Mouse (Mus musculus) heart, embryonic 15.5 days (tissue): ENCODE data around the gene Tmem191c. TPM values are rescaled to one million over a fixed set of nuclear protein-coding genes. Genes with fewer than 3 reads are reported as not detected.
"Not testable (repeated sequence)": the region's sequence is repeated elsewhere in the genome, so short reads cannot be mapped to it uniquely, and the experiment has no call there.

Experiments used
- ATAC-seq: fragments of 200-750 bp; cut with Nextera tagmentation; replicated peaks from 2 replicates; pipeline ENCODE4 v1.8.0; 2017; ENCODE audit warnings: low read depth, moderate TSS enrichment; ENCODE audit not compliant: insufficient number of reproducible peaks, insufficient read depth, low FRiP score
- H3K27ac ChIP-seq: fragments of 300-500 bp; sonication (generic); 2 replicates; pipeline ENCODE4 v1.5.1; 2015; ENCODE audit warnings: mild to moderate bottlenecking, inconsistent platforms
- H3K27me3 ChIP-seq: fragments of 300-500 bp; sonication (generic); 2 replicates; pipeline ENCODE4 v1.6.1; 2015; ENCODE audit warnings: inconsistent platforms
- H3K36me3 ChIP-seq: fragments of 300-500 bp; sonication (generic); 2 replicates; pipeline ENCODE4 v1.6.1; 2015; ENCODE audit warnings: mild to moderate bottlenecking, inconsistent platforms
- H3K4me1 ChIP-seq: fragments of 300-500 bp; sonication (generic); replicated peaks from 2 replicates; pipeline ENCODE4 v1.6.1; 2015; ENCODE audit warnings: inconsistent platforms
- H3K4me2 ChIP-seq: fragments of 300-500 bp; sonication (generic); 2 replicates; pipeline ENCODE4 v1.6.1; 2015; ENCODE audit warnings: inconsistent platforms, mild to moderate bottlenecking, moderate library complexity
- H3K4me3 ChIP-seq: fragments of 300-500 bp; sonication (generic); 2 replicates; pipeline ENCODE4 v1.5.1; 2015; ENCODE audit warnings: mild to moderate bottlenecking, inconsistent platforms
- H3K9ac ChIP-seq: fragments of 300-500 bp; sonication (generic); 2 replicates; pipeline ENCODE4 v1.6.1; 2015; ENCODE audit warnings: mild to moderate bottlenecking, inconsistent platforms
- H3K9me3 ChIP-seq: fragments of 300-500 bp; sonication (generic); replicated peaks from 2 replicates; pipeline ENCODE4 v1.6.1; 2016; ENCODE audit warnings: inconsistent platforms
- WGBS: fragments of 180-500 bp; shearing (Covaris S2); methylation state at CpG from one replicate; pipeline ENCODE4 v1.1.7; 2015; ENCODE audit warnings: mixed read lengths; 5-methylcytosine and 5-hydroxymethylcytosine counted together
- polyA plus RNA-seq: library from polyadenylated mRNA; unstranded; fragments of >200 nt; fragmentation: Nextera tagmentation; extraction: Ambion mirVana; gene quantifications from 2 replicates; pipeline ENCODE4 v1.2.1, GENCODE M21; 2015

Gene Tmem191c
- polyA plus RNA-seq: 9.2 and 11.6 TPM in 2 replicates

GRCm38 (mm10) chr16:17275721-17276120 is at the start of gene Tmem191c:
Tmem191c (plus strand) TSS chr16:17276077.
- Histone ChIP-seq H3K9me3 (0 out of 2 replicates have a peak, but pooled peaks cover 4% of the 10 kb centered on the region), H3K27ac (peak within 1 kb of the TSS; percentile 62), H3K4me2 (peak within 1 kb of the TSS; percentile 99), H3K4me1 (peaks cover 21% of the 10 kb centered on the region), H3K4me3 (peak within 1 kb of the TSS; percentile 80), H3K9ac (peak within 1 kb of the TSS; percentile 67), H3K27me3 (peaks cover 30% of the 10 kb centered on the region), H3K36me3 (peaks cover 13% of the 10 kb centered on the region; the same call in 1 of the 2 replicates)
- WGBS: 54% methylated on average over 7 of the region's 7 CpGs
- ATAC-seq: no peak

- Histone ChIP-seq H3K9ac (no peak overlapping the region), H3K9me3 (no peaks in the 10 kb centered on the region), H3K4me2 (no peak overlapping the region), H3K27ac (no peak overlapping the region), H3K4me1 (no peaks in the 10 kb centered on the region), H3K36me3 (no peaks in the 10 kb centered on the region), H3K27me3 (no peaks in the 10 kb centered on the region), H3K4me3 (no peak overlapping the region)
- ATAC-seq: no peak
Observed at GRCm38 (mm10) chr16:17226496-17226895, 49.4 kb upstream of the Tmem191c start.

- peaks cover 26% of the 10 kb centered on the region for H3K4me1 ChIP-seq
- not testable (repeated sequence) for H3K4me2 ChIP-seq, H3K27me3 ChIP-seq, H3K9ac ChIP-seq, H3K36me3 ChIP-seq, ATAC-seq, H3K4me3 ChIP-seq, H3K27ac ChIP-seq, H3K9me3 ChIP-seq
- WGBS: 87% methylated on average over 2 of the region's 2 CpGs
Observed at GRCm38 (mm10) chr16:17231523-17231922, 44.4 kb upstream of the Tmem191c start.

DNA sequence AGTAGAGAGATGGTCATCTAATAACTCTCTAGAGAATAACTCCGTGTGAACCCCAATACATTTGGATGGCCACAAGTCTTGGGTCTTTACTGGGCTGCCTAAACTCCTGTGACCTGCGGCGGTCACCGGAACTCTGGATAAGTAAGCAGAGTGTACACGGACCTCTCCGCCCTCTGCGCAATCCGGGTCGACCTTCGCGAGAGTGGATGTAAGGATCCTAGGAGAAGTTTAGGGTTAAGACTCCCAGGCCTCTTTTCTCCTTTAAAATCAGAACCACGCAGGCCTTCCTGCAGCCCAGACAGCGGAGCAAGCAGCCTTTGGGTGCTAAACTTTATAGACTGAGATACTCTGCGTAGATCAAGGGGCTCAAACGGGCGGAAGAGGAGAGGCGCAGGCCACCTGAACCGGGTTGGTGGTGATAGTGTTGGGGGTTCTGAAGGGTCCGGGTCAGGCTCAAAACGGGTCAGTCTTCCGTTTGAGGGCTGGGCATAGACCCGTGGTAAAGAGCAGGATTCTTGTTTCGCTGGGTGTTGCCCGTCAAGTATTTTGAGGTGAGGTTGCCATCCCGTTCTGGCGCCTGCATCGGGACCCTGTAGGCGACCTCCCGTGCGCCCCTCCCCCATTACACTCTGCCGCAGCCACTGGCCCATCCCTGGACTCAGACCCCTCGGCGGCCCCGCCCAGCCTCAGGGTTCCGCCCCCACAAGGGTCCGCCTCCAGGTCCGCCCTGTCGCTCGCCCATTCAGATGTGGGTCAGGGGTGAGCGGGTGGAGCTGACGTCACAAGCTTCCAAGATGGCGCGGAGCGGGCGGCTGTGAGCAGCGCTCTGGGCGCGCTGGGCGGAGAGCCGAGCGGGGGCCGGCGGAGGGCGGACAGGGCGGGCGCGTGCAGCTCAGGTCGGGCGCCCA is 42.8 kb upstream of the Tmem191c start, which contains the start of gene Hic2:
Gene Hic2, plus strand, starts transcription at position 779 of the 908 bp plus-strand sequence.
- peak within 1 kb of the TSS; percentile 93 for H3K4me2 ChIP-seq
- H3K9ac ChIP-seq: peak within 1 kb of the TSS; percentile 98
- H3K27ac ChIP-seq: peak within 1 kb of the TSS; percentile 93
- H3K4me1 ChIP-seq: peaks cover 39% of the 10 kb centered on the region
- H3K27me3 ChIP-seq: no peaks in the 10 kb centered on the region
- no peaks in the 10 kb centered on the region for H3K9me3 ChIP-seq
- peak; percentile 96 for ATAC-seq
- H3K36me3 ChIP-seq: no peaks in the 10 kb centered on the region
- H3K4me3 ChIP-seq: peak within 1 kb of the TSS; percentile 97
- 2% methylated on average over 59 of the region's 59 CpGs for WGBS

DNA sequence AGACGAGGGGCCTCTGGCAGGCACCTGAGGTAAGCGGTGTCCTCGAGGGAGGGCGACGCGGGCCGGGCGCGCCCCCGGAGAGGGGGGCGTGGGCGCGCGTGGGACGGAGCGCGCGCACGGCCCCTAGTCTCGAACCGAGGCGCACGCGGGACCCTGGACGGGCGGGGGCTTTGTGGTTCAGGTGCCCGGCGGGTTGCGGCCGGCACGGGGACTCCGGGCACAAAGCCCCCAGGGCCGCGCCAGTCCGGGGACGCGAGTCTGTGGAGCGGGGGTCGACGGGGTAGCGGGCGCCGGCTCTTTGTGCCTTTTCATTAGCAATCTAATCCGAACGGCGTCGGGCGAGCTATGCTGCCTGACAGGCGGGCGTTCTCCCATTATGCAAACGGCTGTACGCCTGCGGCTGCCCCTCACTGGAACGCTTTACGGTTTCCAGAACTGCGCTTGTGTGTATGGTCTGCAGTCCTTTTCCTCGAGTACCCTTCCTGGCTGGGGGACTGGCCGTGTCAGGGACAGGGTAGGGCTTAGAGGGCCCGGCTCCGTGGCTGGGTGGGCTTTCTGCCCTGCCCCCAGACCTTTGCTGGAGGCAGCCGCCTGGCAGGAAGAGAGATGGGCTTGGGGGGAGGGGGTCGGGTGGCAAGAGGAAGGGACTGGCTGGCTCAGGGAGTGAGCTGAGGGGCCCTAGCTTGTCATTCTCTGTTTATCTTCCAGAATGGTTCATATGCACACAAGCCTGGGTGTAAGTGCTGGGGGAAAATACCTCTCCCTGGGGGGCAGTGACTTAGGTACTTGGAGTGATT is 42.0 kb upstream of the Tmem191c start:
- Histone ChIP-seq H3K9ac (peak overlapping the region; percentile 98), H3K36me3 (no peaks in the 10 kb centered on the region), H3K4me2 (peak overlapping the region; percentile 93), H3K27me3 (no peaks in the 10 kb centered on the region), H3K4me3 (peak overlapping the region; percentile 97), H3K9me3 (no peaks in the 10 kb centered on the region), H3K4me1 (peaks cover 48% of the 10 kb centered on the region), H3K27ac (peak overlapping the region; percentile 93)
- peak; percentile 48 for ATAC-seq
- WGBS: under 1% methylated on average over 62 of the region's 62 CpGs

GRCm38 (mm10) chr16:17234499-17234895 is 41.4 kb upstream of the Tmem191c start:
- H3K27me3 ChIP-seq: no peaks in the 10 kb centered on the region
- peaks cover 54% of the 10 kb centered on the region for H3K4me1 ChIP-seq
- H3K36me3 ChIP-seq: no peaks in the 10 kb centered on the region
- H3K27ac ChIP-seq: peak overlapping the region; percentile 93
- 2% methylated on average over 12 of the region's 12 CpGs for WGBS
- H3K4me3 ChIP-seq: peak overlapping the region; percentile 97
- H3K9me3 ChIP-seq: no peaks in the 10 kb centered on the region
- H3K4me2 ChIP-seq: peak overlapping the region; percentile 93
- H3K9ac ChIP-seq: peak overlapping the region; percentile 98
- no peak for ATAC-seq

DNA sequence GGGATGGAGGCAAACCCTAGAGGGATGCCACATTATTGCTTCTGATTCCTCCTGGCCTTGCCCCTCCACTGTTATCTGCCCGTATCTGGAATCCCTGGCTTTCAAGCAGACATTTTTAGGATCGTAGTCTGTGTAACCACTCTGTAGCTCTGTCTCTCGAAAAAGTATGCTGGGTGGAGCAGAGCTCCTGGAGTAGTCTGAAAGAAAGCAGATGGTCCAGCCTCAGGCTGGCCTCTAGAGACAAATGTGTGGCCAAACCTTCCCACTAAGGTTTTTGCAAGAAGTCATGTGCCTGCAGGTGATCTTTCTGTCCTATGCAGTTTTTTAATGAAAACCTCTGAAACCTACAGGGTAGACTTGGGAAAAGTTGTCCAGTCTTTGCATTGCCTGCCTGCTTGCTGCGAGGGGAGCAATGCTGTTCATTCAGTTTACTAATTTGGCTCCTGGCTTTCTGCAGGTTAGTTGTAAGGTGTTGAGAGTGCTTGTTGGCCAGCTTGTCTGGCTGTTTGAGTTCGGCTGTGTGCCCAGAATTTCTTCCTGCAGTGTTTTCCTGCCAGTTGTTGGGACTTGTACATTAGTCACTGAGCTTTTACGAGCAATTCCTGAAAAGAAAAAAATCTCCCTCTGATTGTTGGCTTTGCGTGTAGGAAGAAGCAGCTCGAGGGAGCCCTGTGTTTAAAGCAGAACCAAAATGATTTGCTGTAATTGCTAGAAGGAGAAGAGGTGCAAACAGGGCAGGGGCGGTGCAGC is 40.8 kb upstream of the Tmem191c start:
- peak overlapping the region; percentile 98 for H3K9ac ChIP-seq
- 17% methylated on average over 9 of the region's 9 CpGs for WGBS
- peak overlapping the region; percentile 93 for H3K27ac ChIP-seq
- peaks cover 60% of the 10 kb centered on the region for H3K4me1 ChIP-seq
- H3K27me3 ChIP-seq: no peaks in the 10 kb centered on the region
- no peaks in the 10 kb centered on the region for H3K9me3 ChIP-seq
- peak overlapping the region; percentile 97 for H3K4me3 ChIP-seq
- no peak for ATAC-seq
- H3K36me3 ChIP-seq: no peaks in the 10 kb centered on the region
- H3K4me2 ChIP-seq: peak overlapping the region; percentile 93

DNA sequence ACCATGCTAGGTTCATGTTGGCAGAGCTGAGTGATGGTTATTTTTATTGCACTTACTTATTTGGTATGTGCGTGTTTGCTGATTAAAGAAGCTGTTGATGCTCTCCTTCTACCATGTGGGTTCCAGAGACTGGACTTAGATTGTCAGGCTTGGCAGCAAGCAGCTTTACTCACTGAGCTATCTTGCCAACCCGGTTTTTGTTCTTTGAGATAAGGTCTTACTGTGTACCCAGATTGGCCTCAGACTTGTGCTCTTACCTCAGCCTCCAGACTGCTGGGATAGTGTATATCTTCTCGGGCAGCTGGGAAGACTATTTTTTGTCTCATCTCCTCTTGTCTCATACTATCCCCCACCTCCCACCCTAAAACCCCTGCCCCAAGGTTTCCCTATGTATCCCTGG is 38.2 kb upstream of the Tmem191c start:
- no peak; the same call in 1 of the 2 replicates for ATAC-seq
- Histone ChIP-seq H3K4me1 (peaks cover 68% of the 10 kb centered on the region), H3K4me3 (no peak overlapping the region), H3K4me2 (peak overlapping the region; percentile 16; the same call in 1 of the 2 replicates), H3K27ac (peak overlapping the region; percentile 70), H3K9ac (no peak overlapping the region), H3K27me3 (no peaks in the 10 kb centered on the region), H3K36me3 (no peaks in the 10 kb centered on the region), H3K9me3 (no peaks in the 10 kb centered on the region)
- 28% methylated on average over 3 of the region's 3 CpGs for WGBS

DNA sequence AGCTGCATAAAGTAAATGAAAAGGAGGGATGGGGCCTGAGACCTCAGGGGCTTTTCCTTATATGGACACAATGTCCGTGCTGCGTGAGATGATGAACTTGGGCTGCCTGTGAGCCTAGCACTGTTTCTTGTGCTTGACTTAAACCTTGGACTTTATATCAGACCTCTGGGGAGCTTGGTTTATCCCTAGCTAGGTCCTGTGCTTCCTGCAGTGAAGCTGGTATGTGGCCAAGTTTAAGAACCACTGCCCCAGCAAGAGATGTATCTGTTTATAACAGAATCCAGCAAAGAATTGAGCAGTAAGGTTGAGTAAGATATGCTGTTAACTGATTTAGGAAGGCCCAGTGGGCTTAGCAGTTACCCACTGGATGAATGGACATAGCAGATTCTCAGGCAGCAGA is 36.5 kb upstream of the Tmem191c start:
- H3K27me3 ChIP-seq: no peaks in the 10 kb centered on the region
- no peak overlapping the region for H3K9ac ChIP-seq
- peaks cover 73% of the 10 kb centered on the region for H3K4me1 ChIP-seq
- H3K4me3 ChIP-seq: no peak overlapping the region
- H3K27ac ChIP-seq: no peak overlapping the region
- H3K36me3 ChIP-seq: no peaks in the 10 kb centered on the region
- H3K4me2 ChIP-seq: no peak overlapping the region
- ATAC-seq: no peak
- WGBS: 54% methylated on average over 2 of the region's 2 CpGs
- H3K9me3 ChIP-seq: no peaks in the 10 kb centered on the region

- H3K36me3 ChIP-seq: no peaks in the 10 kb centered on the region
- no peaks in the 10 kb centered on the region for H3K9me3 ChIP-seq
- H3K4me1 ChIP-seq: peaks cover 54% of the 10 kb centered on the region
- ATAC-seq: no peak
- 19% methylated on average over 1 of the region's 1 CpGs for WGBS
- no peak overlapping the region for H3K4me3 ChIP-seq
- no peaks in the 10 kb centered on the region for H3K27me3 ChIP-seq
- no peak overlapping the region for H3K9ac ChIP-seq
- no peak overlapping the region for H3K4me2 ChIP-seq
- H3K27ac ChIP-seq: 0 out of 2 replicates have a peak overlapping the region, but pooled peaks have one; percentile 20
Observed at GRCm38 (mm10) chr16:17243731-17244130, 32.1 kb upstream of the Tmem191c start.
